Mouse (Mus musculus) small intestine, adult 2 months (tissue): ENCODE measurements around the gene Hcls1.

Source experiments
- CTCF ChIP-seq: fragments of 200-500 bp; IDR thresholded peaks from 2 replicates; pipeline ENCODE4 v1.5.1; 2012; ENCODE audit warnings: low read depth, mild to moderate bottlenecking, control low read depth, inconsistent platforms, low read length, moderate library complexity, mixed read lengths; ENCODE audit not compliant: insufficient replicate concordance, insufficient read length; ENCODE audit errors: extremely low read depth
- POLR2A ChIP-seq: fragments of 200-500 bp; IDR thresholded peaks from 2 replicates; pipeline ENCODE4 v1.6.1; 2012; ENCODE audit warnings: low read depth, mild to moderate bottlenecking, control low read depth, inconsistent platforms, low read length, moderate library complexity

DNA sequence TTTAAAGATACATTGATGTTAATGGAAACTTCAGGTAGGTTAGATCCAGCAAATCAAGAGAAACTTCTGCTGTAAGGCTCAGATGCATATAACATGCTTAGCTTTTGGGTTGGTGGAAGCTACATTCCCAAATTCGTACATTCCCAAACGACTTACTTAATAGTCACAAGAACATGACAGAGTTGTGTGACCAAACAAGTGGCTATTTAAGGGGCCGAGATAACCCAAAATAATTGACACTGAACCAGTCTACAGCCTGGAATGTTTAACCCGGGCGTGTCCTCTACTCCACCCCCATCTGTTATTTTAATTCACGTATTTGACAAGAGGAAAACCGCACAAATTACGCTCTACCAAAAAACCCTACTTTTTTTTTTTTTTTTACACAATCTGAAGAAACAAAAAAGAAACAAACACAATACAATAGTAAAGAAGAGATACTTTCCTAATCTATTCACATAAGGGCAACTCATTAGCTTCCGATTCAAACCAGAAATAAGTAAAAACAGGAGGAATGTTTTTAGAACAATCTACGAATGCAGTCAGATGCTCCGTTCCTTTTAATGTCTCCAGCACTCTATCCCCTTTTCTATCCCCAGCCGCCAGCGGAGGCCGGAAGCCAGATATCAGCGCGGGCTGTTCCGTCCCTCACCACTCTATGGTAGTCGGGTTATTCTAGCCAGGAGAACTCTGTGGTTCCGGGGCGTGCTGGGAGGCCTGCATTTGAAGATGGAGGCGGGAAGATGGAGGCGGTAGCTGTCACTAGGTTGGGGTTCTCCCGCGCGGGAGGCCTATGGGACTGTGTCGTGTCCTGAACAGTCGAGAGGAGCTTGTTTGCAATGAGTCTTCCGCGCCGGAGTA lies 76.5 kb downstream of the Hcls1 start, which contains the start of gene Polq:
- TF ChIP-seq CTCF (no peak), POLR2A (no peak; the same call in 1 of the 2 replicates)
